Mouse (Mus musculus) kidney, embryonic 16.5 days (tissue): Measurements from ENCODE around the gene Pam. TPM values are rescaled to one million over a fixed set of nuclear protein-coding genes. Genes with fewer than 3 reads are reported as not detected.

Experiments
- ATAC-seq: fragments of 200-750 bp; cut with Nextera tagmentation; 2 replicates; pipeline ENCODE4 v1.8.0; 2017; ENCODE audit warnings: moderate TSS enrichment; ENCODE audit not compliant: low FRiP score, low TSS enrichment
- H3K27ac ChIP-seq: fragments of 300-500 bp; sonication (generic); 2 replicates; pipeline ENCODE4 v1.5.1; 2014; ENCODE audit warnings: low read length
- H3K27me3 ChIP-seq: fragments of 300-500 bp; sonication (generic); 2 replicates; pipeline ENCODE4 v1.6.1; 2014; ENCODE audit warnings: low read length, control low read depth, mixed read lengths; ENCODE audit not compliant: insufficient read depth
- H3K36me3 ChIP-seq: fragments of 300-500 bp; sonication (generic); 2 replicates; pipeline ENCODE4 v1.6.1; 2014; ENCODE audit warnings: low read length, control low read depth, mixed read lengths; ENCODE audit not compliant: insufficient read depth
- H3K4me1 ChIP-seq: fragments of 300-500 bp; sonication (generic); 2 replicates; pipeline ENCODE4 v1.6.1; 2014; ENCODE audit warnings: low read length, control low read depth, mixed read lengths; ENCODE audit not compliant: insufficient read depth
- H3K4me2 ChIP-seq: fragments of 300-500 bp; sonication (generic); replicated peaks from 2 replicates; pipeline ENCODE4 v1.6.1; 2014; ENCODE audit warnings: low read depth, low read length
- H3K4me3 ChIP-seq: fragments of 300-500 bp; sonication (generic); 2 replicates; pipeline ENCODE4 v1.5.1; 2014; ENCODE audit warnings: mild to moderate bottlenecking, low read length
- H3K9ac ChIP-seq: fragments of 300-500 bp; sonication (generic); replicated peaks from 2 replicates; pipeline ENCODE4 v1.6.1; 2014; ENCODE audit warnings: low read length
- H3K9me3 ChIP-seq: fragments of 300-500 bp; sonication (generic); 2 replicates; pipeline ENCODE4 v1.6.1; 2016; ENCODE audit warnings: low read length, control low read depth
- WGBS: fragments of 180-500 bp; shearing (Covaris S2); extraction: QIAGEN DNeasy Blood & Tissue Kit; methylation state at CpG from one replicate; pipeline ENCODE4 v1.1.7; 2014; 5-methylcytosine and 5-hydroxymethylcytosine counted together
- polyA plus RNA-seq: library from polyadenylated mRNA; unstranded; fragments of >200 nt; fragmentation: Nextera tagmentation; extraction: Ambion mirVana; gene quantifications from 2 replicates; pipeline ENCODE4 v1.2.1, GENCODE M21; 2015

Gene Pam
- polyA plus RNA-seq, 1 experiment from 2014 or later, result 23.7 TPM

DNA sequence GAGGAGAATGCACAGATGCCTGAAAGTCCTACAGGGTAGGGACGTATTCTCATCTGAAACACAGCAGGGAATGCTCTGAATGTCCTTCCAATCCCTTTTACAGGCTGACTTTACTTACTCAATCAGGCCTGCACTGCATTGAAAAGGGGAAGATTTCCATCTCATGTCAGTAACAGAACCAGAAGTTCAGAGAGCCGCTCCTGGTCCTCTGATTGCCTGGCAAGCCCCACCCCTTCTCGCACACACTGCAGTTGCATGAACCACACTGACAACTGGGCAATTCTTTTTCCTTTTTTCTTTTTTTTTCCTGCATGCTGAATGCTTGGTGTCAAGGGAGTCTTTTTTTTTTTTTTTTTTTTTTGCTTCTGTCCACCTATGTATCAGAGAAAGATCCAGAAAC, 11.9 kb downstream of the Pam start:
- no peaks in the 10 kb centered on the region for H3K27me3 ChIP-seq
- no peaks in the 10 kb centered on the region for H3K9me3 ChIP-seq
- H3K4me2 ChIP-seq, result no peak overlapping the region
- WGBS, result 63% methylated on average over 3 of the region's 3 CpGs
- no peak for ATAC-seq
- H3K4me3 ChIP-seq, result no peak overlapping the region
- no peak overlapping the region for H3K9ac ChIP-seq
- no peaks in the 10 kb centered on the region for H3K36me3 ChIP-seq
- peaks cover 16% of the 10 kb centered on the region; the same call in 1 of the 2 replicates for H3K4me1 ChIP-seq
- H3K27ac ChIP-seq, result no peak overlapping the region

- Histone ChIP-seq H3K9ac (no peak overlapping the region), H3K36me3 (no peaks in the 10 kb centered on the region), H3K4me1 (peaks cover 16% of the 10 kb centered on the region; the same call in 1 of the 2 replicates), H3K9me3 (no peaks in the 10 kb centered on the region), H3K4me3 (no peak overlapping the region), H3K27ac (no peak overlapping the region), H3K4me2 (no peak overlapping the region), H3K27me3 (no peaks in the 10 kb centered on the region)
- WGBS, result 48% methylated on average over 6 of the region's 6 CpGs
- ATAC-seq, result peak; percentile 55; the same call in 1 of the 2 replicates
These were observed 12.5 kb downstream of the Pam start for GRCm38 (mm10) chr1:98082988-98083387.

DNA sequence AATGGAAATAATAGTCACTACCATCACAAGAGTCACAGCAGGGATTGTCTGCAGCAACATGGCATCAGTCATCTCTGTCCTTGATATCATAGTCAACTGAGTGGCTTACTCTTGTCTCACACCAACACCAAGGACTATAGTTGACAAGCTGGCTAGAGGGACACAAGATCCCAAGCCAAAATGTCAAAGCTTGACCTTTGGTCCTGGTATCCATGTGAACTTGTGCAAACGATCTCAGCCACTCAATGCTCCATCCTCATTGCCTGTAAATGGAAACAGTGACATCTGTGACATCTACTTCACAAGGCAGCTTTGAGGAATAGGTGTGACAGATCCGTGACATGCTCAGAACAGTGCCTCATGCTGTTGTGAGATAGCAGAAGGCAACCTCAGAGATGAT, 15.0 kb downstream of the Pam start:
- no peak overlapping the region for H3K4me2 ChIP-seq
- no peaks in the 10 kb centered on the region for H3K9me3 ChIP-seq
- no peak overlapping the region for H3K9ac ChIP-seq
- no peaks in the 10 kb centered on the region for H3K36me3 ChIP-seq
- no peak overlapping the region for H3K27ac ChIP-seq
- 66% methylated on average over 2 of the region's 2 CpGs for WGBS
- H3K4me3 ChIP-seq, result no peak overlapping the region
- H3K27me3 ChIP-seq, result no peaks in the 10 kb centered on the region
- H3K4me1 ChIP-seq, result peaks cover 16% of the 10 kb centered on the region; the same call in 1 of the 2 replicates
- no peak for ATAC-seq

- H3K9me3 ChIP-seq, result no peaks in the 10 kb centered on the region
- no peak overlapping the region for H3K4me3 ChIP-seq
- H3K27ac ChIP-seq, result no peak overlapping the region
- H3K27me3 ChIP-seq, result no peaks in the 10 kb centered on the region
- H3K36me3 ChIP-seq, result no peaks in the 10 kb centered on the region
- no peak for ATAC-seq
- no peak overlapping the region for H3K9ac ChIP-seq
- WGBS, result 67% methylated on average over 7 of the region's 7 CpGs
- peaks cover 14% of the 10 kb centered on the region; the same call in 1 of the 2 replicates for H3K4me1 ChIP-seq
- no peak overlapping the region for H3K4me2 ChIP-seq
These were observed 15.8 kb downstream of the Pam start for GRCm38 (mm10) chr1:98079640-98080039.

GRCm38 (mm10) chr1:98078735-98079134, 16.7 kb downstream of the Pam start:
- Histone ChIP-seq H3K4me2 (no peak overlapping the region), H3K27ac (no peak overlapping the region), H3K4me3 (no peak overlapping the region), H3K27me3 (no peaks in the 10 kb centered on the region), H3K9me3 (no peaks in the 10 kb centered on the region), H3K36me3 (no peaks in the 10 kb centered on the region), H3K9ac (no peak overlapping the region), H3K4me1 (peaks cover 13% of the 10 kb centered on the region; the same call in 1 of the 2 replicates)
- no peak for ATAC-seq
- WGBS, result 94% methylated on average over 7 of the region's 7 CpGs

DNA sequence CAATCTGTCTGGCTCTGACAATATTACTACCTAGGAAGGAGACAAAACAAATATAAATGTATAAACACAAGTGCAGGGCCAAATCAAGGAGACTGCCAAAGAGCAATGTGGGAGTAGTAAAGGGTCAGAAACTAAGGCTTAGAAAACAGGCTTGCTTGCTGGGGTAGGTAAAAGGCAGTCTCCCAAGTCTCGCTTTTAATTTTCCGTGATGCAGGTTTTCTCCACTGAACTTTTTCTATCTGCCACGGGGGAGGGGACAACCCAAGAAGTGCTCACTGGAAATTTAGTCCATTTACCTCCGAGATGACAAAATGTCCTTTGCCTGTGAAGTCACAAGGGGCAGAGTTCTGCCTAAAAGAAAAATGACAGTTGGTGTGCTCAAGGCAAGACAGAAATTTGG, 21.6 kb downstream of the Pam start:
- no peak overlapping the region for H3K27ac ChIP-seq
- H3K36me3 ChIP-seq, result no peaks in the 10 kb centered on the region
- no peaks in the 10 kb centered on the region for H3K9me3 ChIP-seq
- WGBS, result 37% methylated on average over 4 of the region's 4 CpGs
- 0 out of 2 replicates have a peak, but pooled peaks cover 5% of the 10 kb centered on the region for H3K4me1 ChIP-seq
- no peak overlapping the region for H3K4me3 ChIP-seq
- ATAC-seq, result no peak
- no peak overlapping the region for H3K4me2 ChIP-seq
- H3K9ac ChIP-seq, result no peak overlapping the region
- H3K27me3 ChIP-seq, result no peaks in the 10 kb centered on the region

- 45% methylated on average over 2 of the region's 2 CpGs for WGBS
These were observed 22.3 kb downstream of the Pam start for GRCm38 (mm10) chr1:98073127-98073526.

GRCm38 (mm10) chr1:98072045-98072444, 23.4 kb downstream of the Pam start:
- Histone ChIP-seq H3K4me1 (0 out of 2 replicates have a peak, but pooled peaks cover 5% of the 10 kb centered on the region), H3K27ac (no peak overlapping the region), H3K9me3 (peaks cover 4% of the 10 kb centered on the region; the same call in 1 of the 2 replicates), H3K9ac (no peak overlapping the region), H3K27me3 (no peaks in the 10 kb centered on the region), H3K36me3 (no peaks in the 10 kb centered on the region), H3K4me2 (no peak overlapping the region), H3K4me3 (no peak overlapping the region)
- ATAC-seq, result peak; percentile 57; the same call in 1 of the 2 replicates
- WGBS, result 67% methylated on average over 6 of the region's 6 CpGs

More at GRCm38 (mm10) chr1:98073127-98073526, 22.3 kb downstream of the Pam start:
- no peak for ATAC-seq
- Histone ChIP-seq H3K36me3 (no peaks in the 10 kb centered on the region), H3K4me3 (no peak overlapping the region), H3K27me3 (no peaks in the 10 kb centered on the region), H3K9me3 (no peaks in the 10 kb centered on the region), H3K9ac (no peak overlapping the region), H3K4me1 (0 out of 2 replicates have a peak, but pooled peaks cover 5% of the 10 kb centered on the region), H3K27ac (no peak overlapping the region), H3K4me2 (no peak overlapping the region)

DNA sequence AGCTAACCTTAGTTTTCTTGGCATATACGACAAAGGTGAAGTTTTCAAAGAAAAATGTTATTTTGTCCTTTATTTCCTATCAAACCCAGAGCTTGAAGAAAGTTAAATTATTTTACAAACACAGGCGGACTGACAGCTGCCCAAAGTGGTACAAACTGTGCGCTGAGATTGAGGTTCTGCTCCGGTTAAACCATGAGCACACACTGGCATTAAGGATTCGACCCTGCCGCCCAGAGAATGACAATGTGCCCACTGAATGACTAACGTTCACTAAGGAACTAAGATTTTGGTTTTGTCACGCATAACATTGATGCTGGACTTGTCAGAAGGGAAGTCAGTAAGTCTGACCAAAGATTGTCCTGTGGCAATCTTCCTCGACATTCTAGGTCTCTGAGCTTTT, 24.0 kb downstream of the Pam start:
- peaks cover 4% of the 10 kb centered on the region; the same call in 1 of the 2 replicates for H3K9me3 ChIP-seq
- no peak overlapping the region for H3K4me2 ChIP-seq
- H3K36me3 ChIP-seq, result no peaks in the 10 kb centered on the region
- H3K4me3 ChIP-seq, result no peak overlapping the region
- ATAC-seq, result no peak
- no peak overlapping the region for H3K27ac ChIP-seq
- no peaks in the 10 kb centered on the region for H3K27me3 ChIP-seq
- H3K4me1 ChIP-seq, result 0 out of 2 replicates have a peak, but pooled peaks cover 5% of the 10 kb centered on the region
- WGBS, result 85% methylated on average over 9 of the region's 9 CpGs
- no peak overlapping the region for H3K9ac ChIP-seq

GRCm38 (mm10) chr1:98070743-98071325, 24.6 kb downstream of the Pam start:
- WGBS, result 78% methylated on average over 5 of the region's 5 CpGs
- no peaks in the 10 kb centered on the region for H3K36me3 ChIP-seq
- H3K27ac ChIP-seq, result no peak overlapping the region
- no peak overlapping the region for H3K4me3 ChIP-seq
- H3K9me3 ChIP-seq, result peaks cover 4% of the 10 kb centered on the region; the same call in 1 of the 2 replicates
- no peak overlapping the region for H3K4me2 ChIP-seq
- H3K27me3 ChIP-seq, result no peaks in the 10 kb centered on the region
- ATAC-seq, result no peak
- 0 out of 2 replicates have a peak, but pooled peaks cover 5% of the 10 kb centered on the region for H3K4me1 ChIP-seq
- no peak overlapping the region for H3K9ac ChIP-seq
